Mouse (Mus musculus) urinary bladder, postnatal 4 days (tissue): ENCODE measurements at regions not wholly inside any gene's neighbourhood (a gene's known extent, or its start where the extent isn't known, plus 50 kb on each side); places are given as distances from the start of the nearest gene placed in this dataset.
"Not testable (repeated sequence)": the region's sequence is repeated elsewhere in the genome, so short reads cannot be mapped to it uniquely, and the experiment has no call there.

Source experiments
- DNase-seq, 2 experiments: peaks; one replicate each; pipeline ENCODE4 v3.0.0; 2021 to 2022; ENCODE audit warnings: low spot score in 2 of 2

GRCm38 (mm10) chr7:60492028-60492995 is 352.3 kb upstream of the Snrpn start:
- not testable (repeated sequence) for DNase-seq

- not testable (repeated sequence) for DNase-seq
Measured at GRCm38 (mm10) chr7:60487839-60488454, 347.9 kb upstream of the Snrpn start.

GRCm38 (mm10) chr7:60450074-60450603 is 310.1 kb upstream of the Snrpn start:
- DNase-seq: not testable (repeated sequence)

GRCm38 (mm10) chr7:60449239-60450073 is 309.4 kb upstream of the Snrpn start:
- not testable (repeated sequence) for DNase-seq

GRCm38 (mm10) chr7:60438781-60439180 is 298.8 kb upstream of the Snrpn start:
- no peak for DNase-seq

- peak in 1 of 2 experiments; percentile 19 for DNase-seq
Measured at GRCm38 (mm10) chr7:60391011-60391863, 251.2 kb upstream of the Snrpn start.

GRCm38 (mm10) chr7:60386957-60387356 is 246.9 kb upstream of the Snrpn start:
- DNase-seq: not testable (repeated sequence)

- DNase-seq: not testable (repeated sequence)
Measured at GRCm38 (mm10) chr7:60374001-60374400, 234.0 kb upstream of the Snrpn start.

GRCm38 (mm10) chr7:60352206-60352605 is 212.2 kb upstream of the Snrpn start:
- not testable (repeated sequence) for DNase-seq
